Mouse (Mus musculus): ENCODE measurements around the gene 4930556J24Rik. TPM values are rescaled to one million over a fixed set of nuclear protein-coding genes. Genes with fewer than 3 reads are reported as not detected.
"Not testable (repeated sequence)": the region's sequence is repeated elsewhere in the genome, so short reads cannot be mapped to it uniquely, and the experiment has no call there.

The 4930556J24Rik gene
- polyA plus RNA-seq, 1 experiment from 2014 or later = 0.18 TPM

GRCm38 (mm10) chr11:3914109-3914840, 62.3 kb downstream of the 4930556J24Rik start, which contains the start of gene Slc35e4:
Gene Slc35e4, minus strand, starts transcription at chr11:3914664.
- ATAC-seq (ENCODE audit: insufficient number of reproducible peaks, insufficient read depth, low FRiP score, low TSS enrichment) = peak; percentile 66
- WGBS = under 1% methylated on average over 28 of the region's 28 CpGs
- Histone ChIP-seq H3K4me3 (peak within 1 kb of the TSS; percentile 53), H3K27ac (peak within 1 kb of the TSS; percentile 75), H3K9me3 (no peaks in the 10 kb centered on the region), H3K36me3 (no peaks in the 10 kb centered on the region), H3K27me3 (peaks cover 21% of the 10 kb centered on the region), H3K9ac (peak within 1 kb of the TSS; percentile 51), H3K4me1 (peaks cover 21% of the 10 kb centered on the region), H3K4me2 (replicated peaks) (peak within 1 kb of the TSS; percentile 92)

GRCm38 (mm10) chr11:3913316-3914108, 63.1 kb downstream of the 4930556J24Rik start:
- Histone ChIP-seq H3K9me3 (no peaks in the 10 kb centered on the region), H3K36me3 (no peaks in the 10 kb centered on the region), H3K27ac (peak overlapping the region; percentile 75; the same call in 1 of the 2 replicates), H3K27me3 (peaks cover 21% of the 10 kb centered on the region), H3K4me1 (peaks cover 24% of the 10 kb centered on the region), H3K4me2 (replicated peaks) (peak overlapping the region; percentile 92), H3K9ac (peak overlapping the region; percentile 51), H3K4me3 (peak overlapping the region; percentile 53)
- ATAC-seq (ENCODE audit: insufficient number of reproducible peaks, insufficient read depth, low FRiP score, low TSS enrichment) = peak; percentile 82
- WGBS = under 1% methylated on average over 65 of the region's 65 CpGs

GRCm38 (mm10) chr11:3912875-3913271, 63.7 kb downstream of the 4930556J24Rik start:
- 2% methylated on average over 16 of the region's 16 CpGs for WGBS
- 0 out of 2 replicates have a peak overlapping the region, but pooled peaks have one; percentile 23 for H3K27ac ChIP-seq
- peaks cover 24% of the 10 kb centered on the region for H3K4me1 ChIP-seq
- no peaks in the 10 kb centered on the region for H3K36me3 ChIP-seq
- peak overlapping the region; percentile 53 for H3K4me3 ChIP-seq
- H3K27me3 ChIP-seq = peaks cover 21% of the 10 kb centered on the region
- H3K4me2 ChIP-seq (replicated peaks) = peak overlapping the region; percentile 92
- no peak for ATAC-seq (ENCODE audit: insufficient number of reproducible peaks, insufficient read depth, low FRiP score, low TSS enrichment)
- H3K9ac ChIP-seq = peak overlapping the region; percentile 51
- H3K9me3 ChIP-seq = no peaks in the 10 kb centered on the region

- WGBS = 24% methylated on average over 19 of the region's 19 CpGs
- Histone ChIP-seq H3K4me2 (replicated peaks) (peak overlapping the region; percentile 92), H3K4me3 (peak overlapping the region; percentile 53), H3K9ac (peak overlapping the region; percentile 51), H3K9me3 (no peaks in the 10 kb centered on the region), H3K27me3 (peaks cover 21% of the 10 kb centered on the region), H3K27ac (0 out of 2 replicates have a peak overlapping the region, but pooled peaks have one; percentile 23), H3K36me3 (no peaks in the 10 kb centered on the region), H3K4me1 (peaks cover 24% of the 10 kb centered on the region)
- ATAC-seq (ENCODE audit: insufficient number of reproducible peaks, insufficient read depth, low FRiP score, low TSS enrichment) = no peak
These were observed 64.3 kb downstream of the 4930556J24Rik start for GRCm38 (mm10) chr11:3912100-3912874.

GRCm38 (mm10) chr11:3911440-3911839, 65.1 kb downstream of the 4930556J24Rik start:
- H3K9ac ChIP-seq; H3K9me3 ChIP-seq; ATAC-seq (ENCODE audit: insufficient number of reproducible peaks, insufficient read depth, low FRiP score, low TSS enrichment); H3K27ac ChIP-seq; H3K36me3 ChIP-seq; H3K4me3 ChIP-seq: not testable (repeated sequence)
- Histone ChIP-seq H3K4me1 (peaks cover 24% of the 10 kb centered on the region), H3K27me3 (peaks cover 21% of the 10 kb centered on the region), H3K4me2 (replicated peaks) (peak overlapping the region; percentile 22; the same call in 1 of the 2 replicates)
- WGBS = 84% methylated on average over 6 of the region's 6 CpGs

GRCm38 (mm10) chr11:3910513-3911310, 65.9 kb downstream of the 4930556J24Rik start:
- Histone ChIP-seq H3K4me2 (replicated peaks) (peak overlapping the region; percentile 22; the same call in 1 of the 2 replicates), H3K9ac (peak overlapping the region; percentile 8; the same call in 1 of the 2 replicates), H3K4me1 (peaks cover 24% of the 10 kb centered on the region), H3K9me3 (no peaks in the 10 kb centered on the region), H3K36me3 (no peaks in the 10 kb centered on the region), H3K27ac (no peak overlapping the region), H3K27me3 (peaks cover 21% of the 10 kb centered on the region), H3K4me3 (no peak overlapping the region)
- WGBS = 53% methylated on average over 5 of the region's 5 CpGs
- no peak for ATAC-seq (ENCODE audit: insufficient number of reproducible peaks, insufficient read depth, low FRiP score, low TSS enrichment)

GRCm38 (mm10) chr11:3909236-3909635, 67.3 kb downstream of the 4930556J24Rik start:
- Histone ChIP-seq H3K9ac (no peak overlapping the region), H3K4me3 (no peak overlapping the region), H3K27me3 (peaks cover 21% of the 10 kb centered on the region), H3K27ac (no peak overlapping the region), H3K9me3 (no peaks in the 10 kb centered on the region), H3K4me2 (replicated peaks) (no peak overlapping the region), H3K4me1 (peaks cover 24% of the 10 kb centered on the region), H3K36me3 (no peaks in the 10 kb centered on the region)
- ATAC-seq (ENCODE audit: insufficient number of reproducible peaks, insufficient read depth, low FRiP score, low TSS enrichment) = no peak
- 92% methylated on average over 4 of the region's 4 CpGs for WGBS

- H3K27me3 ChIP-seq = no peaks in the 10 kb centered on the region
- ATAC-seq (ENCODE audit: insufficient number of reproducible peaks, insufficient read depth, low FRiP score, low TSS enrichment) = no peak
- H3K9ac ChIP-seq = no peak overlapping the region
- H3K9me3 ChIP-seq = no peaks in the 10 kb centered on the region
- H3K4me2 ChIP-seq (replicated peaks) = no peak overlapping the region
- H3K4me3 ChIP-seq = no peak overlapping the region
- H3K27ac ChIP-seq = no peak overlapping the region
- H3K4me1 ChIP-seq = 0 out of 2 replicates have a peak, but pooled peaks cover 4% of the 10 kb centered on the region
- WGBS = 91% methylated on average over 1 of the region's 1 CpGs
- no peaks in the 10 kb centered on the region for H3K36me3 ChIP-seq
These were observed 71.1 kb downstream of the 4930556J24Rik start for GRCm38 (mm10) chr11:3905446-3905845.

GRCm38 (mm10) chr11:3904673-3905072, 71.9 kb downstream of the 4930556J24Rik start:
- Histone ChIP-seq H3K4me3 (no peak overlapping the region), H3K4me2 (replicated peaks) (no peak overlapping the region), H3K27ac (no peak overlapping the region), H3K4me1 (0 out of 2 replicates have a peak, but pooled peaks cover 4% of the 10 kb centered on the region), H3K9me3 (no peaks in the 10 kb centered on the region), H3K9ac (no peak overlapping the region), H3K27me3 (no peaks in the 10 kb centered on the region), H3K36me3 (no peaks in the 10 kb centered on the region)
- WGBS = 90% methylated on average over 6 of the region's 6 CpGs
- ATAC-seq (ENCODE audit: insufficient number of reproducible peaks, insufficient read depth, low FRiP score, low TSS enrichment) = no peak

GRCm38 (mm10) chr11:3903046-3903445, 73.5 kb downstream of the 4930556J24Rik start:
- H3K4me3 ChIP-seq = no peak overlapping the region
- H3K36me3 ChIP-seq = peaks cover 8% of the 10 kb centered on the region; the same call in 1 of the 2 replicates
- no peak overlapping the region for H3K27ac ChIP-seq
- no peaks in the 10 kb centered on the region for H3K4me1 ChIP-seq
- H3K9me3 ChIP-seq = no peaks in the 10 kb centered on the region
- no peak for ATAC-seq (ENCODE audit: insufficient number of reproducible peaks, insufficient read depth, low FRiP score, low TSS enrichment)
- no peaks in the 10 kb centered on the region for H3K27me3 ChIP-seq
- H3K4me2 ChIP-seq (replicated peaks) = no peak overlapping the region
- WGBS = 76% methylated on average over 5 of the region's 5 CpGs
- no peak overlapping the region for H3K9ac ChIP-seq
